Mouse (Mus musculus): ENCODE results near the gene Tcte2. TPM values are rescaled to one million over a fixed set of nuclear protein-coding genes. Genes with fewer than 3 reads are reported as not detected.

Tcte2 gene
- total and polyA plus RNA-seq, 2 experiments from 2014 or later, result 10.0 to 26.6 TPM

- no peak overlapping the region for H3K9ac ChIP-seq (replicated peaks; ENCODE audit: low read length, poor library complexity, severe bottlenecking)
- 82% methylated on average over 5 of the region's 5 CpGs for WGBS
- no peaks in the 10 kb centered on the region for H3K27me3 ChIP-seq (ENCODE audit: insufficient read depth, low read length)
- H3K9me3 ChIP-seq (ENCODE audit: low read length), result no peaks in the 10 kb centered on the region
- no peak overlapping the region for H3K27ac ChIP-seq (ENCODE audit: low read depth, low read length)
- DNase-seq (ENCODE audit: low spot score) (no peak), ATAC-seq (ENCODE audit: low FRiP score) (no peak)
- no peak overlapping the region for H3K4me3 ChIP-seq (ENCODE audit: low read depth, low read length)
- H3K4me2 ChIP-seq (ENCODE audit: low read depth, low read length, poor library complexity, severe bottlenecking), result no peak overlapping the region
- no peak for TF ChIP-seq CTCF (IDR thresholded peaks at IDR 0.05)
- peaks cover 2% of the 10 kb centered on the region; the same call in 1 of the 2 replicates for H3K4me1 ChIP-seq (ENCODE audit: insufficient read depth, low read length)
- no peaks in the 10 kb centered on the region for H3K36me3 ChIP-seq (ENCODE audit: insufficient read depth, low read length)
Observed at GRCm38 (mm10) chr17:13735057-13735456, 26.6 kb downstream of the Tcte2 start.

- Histone ChIP-seq H3K4me1 (ENCODE audit: insufficient read depth, low read length) (peaks cover 2% of the 10 kb centered on the region; the same call in 1 of the 2 replicates), H3K9ac (replicated peaks; ENCODE audit: low read length, poor library complexity, severe bottlenecking) (no peak overlapping the region), H3K27ac (ENCODE audit: low read depth, low read length) (no peak overlapping the region), H3K9me3 (ENCODE audit: low read length) (no peaks in the 10 kb centered on the region), H3K4me3 (ENCODE audit: low read depth, low read length) (no peak overlapping the region), H3K27me3 (ENCODE audit: insufficient read depth, low read length) (no peaks in the 10 kb centered on the region), H3K4me2 (ENCODE audit: low read depth, low read length, poor library complexity, severe bottlenecking) (no peak overlapping the region), H3K36me3 (ENCODE audit: insufficient read depth, low read length) (no peaks in the 10 kb centered on the region)
- ATAC-seq (ENCODE audit: low FRiP score) (no peak), DNase-seq (ENCODE audit: low spot score) (no peak)
- 92% methylated on average over 5 of the region's 5 CpGs for WGBS
- no peak for TF ChIP-seq CTCF (IDR thresholded peaks at IDR 0.05)
Observed at GRCm38 (mm10) chr17:13733971-13734370, 27.7 kb downstream of the Tcte2 start.

GRCm38 (mm10) chr17:13732685-13733084 lies 28.9 kb downstream of the Tcte2 start:
- no peak for DNase-seq (ENCODE audit: low spot score)
- no peaks in the 10 kb centered on the region for H3K27me3 ChIP-seq (ENCODE audit: insufficient read depth, low read length)
- no peaks in the 10 kb centered on the region for H3K36me3 ChIP-seq (ENCODE audit: insufficient read depth, low read length)
- no peak overlapping the region for H3K27ac ChIP-seq (ENCODE audit: low read depth, low read length)
- TF ChIP-seq CTCF (IDR thresholded peaks at IDR 0.05), result no peak
- H3K9me3 ChIP-seq (ENCODE audit: low read length), result no peaks in the 10 kb centered on the region
- no peak overlapping the region for H3K4me3 ChIP-seq (ENCODE audit: low read depth, low read length)
- peaks cover 2% of the 10 kb centered on the region; the same call in 1 of the 2 replicates for H3K4me1 ChIP-seq (ENCODE audit: insufficient read depth, low read length)
- ATAC-seq (ENCODE audit: low FRiP score), result no peak
- H3K4me2 ChIP-seq (ENCODE audit: low read depth, low read length, poor library complexity, severe bottlenecking), result no peak overlapping the region
- 61% methylated on average over 8 of the region's 8 CpGs for WGBS
- no peak overlapping the region for H3K9ac ChIP-seq (replicated peaks; ENCODE audit: low read length, poor library complexity, severe bottlenecking)

GRCm38 (mm10) chr17:13731727-13732112 lies 29.9 kb downstream of the Tcte2 start:
- Histone ChIP-seq H3K36me3 (ENCODE audit: insufficient read depth, low read length) (no peaks in the 10 kb centered on the region), H3K4me3 (ENCODE audit: low read depth, low read length) (no peak overlapping the region), H3K9me3 (ENCODE audit: low read length) (no peaks in the 10 kb centered on the region), H3K9ac (replicated peaks; ENCODE audit: low read length, poor library complexity, severe bottlenecking) (no peak overlapping the region), H3K4me2 (ENCODE audit: low read depth, low read length, poor library complexity, severe bottlenecking) (no peak overlapping the region), H3K4me1 (ENCODE audit: insufficient read depth, low read length) (peaks cover 2% of the 10 kb centered on the region; the same call in 1 of the 2 replicates), H3K27ac (ENCODE audit: low read depth, low read length) (no peak overlapping the region), H3K27me3 (ENCODE audit: insufficient read depth, low read length) (no peaks in the 10 kb centered on the region)
- DNase-seq (ENCODE audit: low spot score) (no peak), ATAC-seq (ENCODE audit: low FRiP score) (no peak)
- TF ChIP-seq CTCF (IDR thresholded peaks at IDR 0.05), result no peak
- WGBS, result 74% methylated on average over 4 of the region's 4 CpGs

GRCm38 (mm10) chr17:13730980-13731726 lies 30.5 kb downstream of the Tcte2 start:
- WGBS, result 94% methylated on average over 6 of the region's 6 CpGs
- DNase-seq (ENCODE audit: low spot score), result no peak
- H3K27me3 ChIP-seq (ENCODE audit: insufficient read depth, low read length), result no peaks in the 10 kb centered on the region
- no peaks in the 10 kb centered on the region for H3K9me3 ChIP-seq (ENCODE audit: low read length)
- H3K4me1 ChIP-seq (ENCODE audit: insufficient read depth, low read length), result peaks cover 2% of the 10 kb centered on the region; the same call in 1 of the 2 replicates
- H3K4me3 ChIP-seq (ENCODE audit: low read depth, low read length), result no peak overlapping the region
- H3K27ac ChIP-seq (ENCODE audit: low read depth, low read length), result no peak overlapping the region
- no peak overlapping the region for H3K9ac ChIP-seq (replicated peaks; ENCODE audit: low read length, poor library complexity, severe bottlenecking)
- no peak for TF ChIP-seq CTCF (IDR thresholded peaks at IDR 0.05)
- H3K36me3 ChIP-seq (ENCODE audit: insufficient read depth, low read length), result no peaks in the 10 kb centered on the region
- no peak for ATAC-seq (ENCODE audit: low FRiP score)
- H3K4me2 ChIP-seq (ENCODE audit: low read depth, low read length, poor library complexity, severe bottlenecking), result no peak overlapping the region

- Histone ChIP-seq H3K27ac (ENCODE audit: low read depth, low read length) (no peak overlapping the region), H3K9me3 (ENCODE audit: low read length) (no peaks in the 10 kb centered on the region), H3K4me2 (ENCODE audit: low read depth, low read length, poor library complexity, severe bottlenecking) (no peak overlapping the region), H3K4me1 (ENCODE audit: insufficient read depth, low read length) (0 out of 2 replicates have a peak, but pooled peaks cover 2% of the 10 kb centered on the region), H3K27me3 (ENCODE audit: insufficient read depth, low read length) (no peaks in the 10 kb centered on the region), H3K36me3 (ENCODE audit: insufficient read depth, low read length) (no peaks in the 10 kb centered on the region), H3K4me3 (ENCODE audit: low read depth, low read length) (no peak overlapping the region), H3K9ac (replicated peaks; ENCODE audit: low read length, poor library complexity, severe bottlenecking) (no peak overlapping the region)
- WGBS, result 91% methylated on average over 8 of the region's 8 CpGs
- ATAC-seq (ENCODE audit: low FRiP score), result no peak
- DNase-seq (ENCODE audit: low spot score), result no peak
- no peak for TF ChIP-seq CTCF (IDR thresholded peaks at IDR 0.05)
Observed at GRCm38 (mm10) chr17:13726832-13727355, 34.7 kb downstream of the Tcte2 start.
